Mouse (Mus musculus) adrenal gland, postnatal 10 days (tissue): ENCODE results near the gene Cfb. TPM values are rescaled to one million over a fixed set of nuclear protein-coding genes. Genes with fewer than 3 reads are reported as not detected.

ENCODE experiments used
- DNase-seq: peaks from one replicate; pipeline ENCODE4 v3.0.0; 2021; ENCODE audit warnings: mixed read lengths
- total RNA-seq, 2 experiments: library from RNA; stranded (reverse); gene quantifications; 2 replicates each; pipeline ENCODE4 v1.2.3; 2021

The Cfb gene
- total RNA-seq, 2 experiments from 2014 or later: 158 to 363 TPM

DNA sequence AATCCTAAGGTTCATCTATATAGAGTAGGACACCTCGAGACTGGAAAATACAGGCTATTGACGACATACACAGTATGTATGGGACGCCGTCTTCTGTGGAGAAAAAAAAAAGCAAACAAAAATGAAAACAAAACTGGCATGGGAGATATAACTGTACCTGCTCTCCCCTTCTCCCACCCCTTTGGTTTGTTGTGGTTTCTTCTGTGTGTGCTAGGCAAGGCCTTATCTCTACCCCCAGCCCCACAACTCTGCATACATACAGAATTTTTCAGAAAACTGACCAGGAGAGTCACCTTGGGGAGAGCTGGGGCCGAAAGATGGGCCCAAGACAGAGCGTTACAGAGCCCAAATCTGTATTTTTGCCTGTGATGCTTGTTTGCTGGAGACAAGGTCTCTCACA, 22.4 kb upstream of the Cfb start:
- no peak for DNase-seq

DNA sequence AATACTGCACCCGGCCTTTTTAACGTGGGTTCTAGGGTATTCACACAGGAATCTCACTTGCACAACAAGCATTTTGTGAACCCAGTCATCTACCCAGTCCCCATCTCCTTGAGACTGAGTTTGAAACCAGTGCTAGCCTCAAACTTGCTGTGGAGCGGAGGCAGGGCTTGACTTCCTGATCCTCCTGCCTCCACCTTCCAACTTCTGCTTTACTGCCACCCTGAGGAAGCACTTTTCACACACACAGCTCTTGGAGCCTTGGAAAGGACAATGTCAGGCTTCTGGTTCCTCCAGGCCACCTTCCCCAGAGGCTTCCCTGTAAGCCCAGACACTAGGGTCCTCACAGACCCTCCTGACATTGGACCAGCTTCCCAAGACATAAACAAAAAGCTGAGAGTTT, 21.0 kb upstream of the Cfb start:
- no peak for DNase-seq

DNA sequence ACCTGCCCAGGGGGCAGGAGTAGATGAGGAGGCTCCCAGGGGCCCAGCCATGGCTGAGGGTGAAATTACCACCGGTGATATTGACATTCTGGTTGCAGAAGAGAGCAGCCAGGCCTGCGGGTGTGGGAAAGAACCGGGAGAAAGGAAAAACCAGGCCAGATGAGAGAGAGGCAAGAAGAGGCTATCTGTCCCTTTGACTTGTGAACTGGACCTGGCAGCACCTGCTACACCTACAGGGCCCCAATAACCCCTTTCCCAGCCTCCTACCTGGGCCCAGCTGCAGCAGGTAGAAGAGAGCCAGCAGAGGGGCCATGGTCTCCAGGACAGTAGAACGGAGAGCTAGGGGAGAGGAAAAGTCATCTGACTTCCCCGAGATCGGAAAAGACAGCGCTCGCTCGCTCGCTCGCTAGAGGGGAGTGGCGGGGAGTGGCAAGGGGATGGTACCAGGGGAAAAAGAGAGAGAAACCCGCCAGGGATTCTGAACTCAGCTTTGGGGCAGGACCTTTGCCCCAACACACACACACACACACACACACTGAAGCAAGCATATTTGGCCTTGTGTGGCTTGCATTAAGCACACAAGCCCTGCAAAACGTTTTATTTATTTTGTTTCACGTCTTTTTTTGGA, 19.5 kb upstream of the Cfb start, which contains the start of gene Gm20547:
TSS of gene Gm20547 (minus strand) at position 360 of the 628 bp plus-strand sequence.
- DNase-seq: peak; percentile 49

DNA sequence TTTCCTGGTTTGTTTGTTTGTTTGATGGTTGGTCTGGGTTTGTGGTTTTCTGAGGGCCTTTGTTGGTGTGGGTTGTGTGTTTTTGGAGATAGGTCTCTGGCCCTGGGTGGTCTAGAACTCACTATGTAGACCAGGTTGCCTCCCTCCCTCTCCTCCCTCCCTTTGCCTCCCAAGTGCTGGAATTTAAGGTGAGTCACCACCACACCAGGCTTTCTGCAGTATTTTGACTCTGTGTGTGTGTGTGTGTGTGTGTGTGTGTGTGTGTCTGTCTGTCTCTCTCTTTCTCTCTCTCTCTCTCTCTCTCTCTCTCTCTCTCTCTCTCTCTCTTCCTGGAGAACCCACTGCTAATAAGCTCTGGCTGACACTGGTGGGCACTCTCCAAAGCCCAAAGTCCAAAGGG, 18.8 kb upstream of the Cfb start:
- DNase-seq: no peak

DNA sequence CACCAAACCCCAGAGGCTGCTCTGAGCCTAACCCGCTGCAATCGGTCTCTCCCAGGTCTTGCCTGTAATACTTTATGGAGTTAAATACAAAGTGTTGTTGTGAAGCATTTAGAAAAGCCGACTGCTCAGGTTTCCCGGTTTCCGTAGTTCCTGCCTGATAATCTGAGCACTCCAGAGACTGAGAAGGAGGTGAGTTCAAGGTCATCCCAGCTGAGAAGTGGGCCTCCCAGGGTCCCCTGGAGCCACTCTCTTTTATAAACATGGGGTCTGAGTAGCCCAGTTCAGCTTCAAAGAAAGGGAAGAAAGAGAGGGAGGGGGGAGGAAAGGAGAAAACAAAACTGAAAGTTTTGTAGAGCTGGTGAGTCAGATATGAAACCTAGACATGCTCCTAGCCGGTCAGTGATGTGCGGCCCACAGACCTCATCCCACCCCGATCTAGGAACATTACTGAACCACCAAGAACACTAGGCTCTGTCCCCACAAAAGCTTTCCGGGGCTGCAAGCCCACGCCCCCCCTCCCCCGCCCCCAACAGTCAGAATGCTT, 17.1 kb upstream of the Cfb start, which contains the start of gene Zbtb12:
TSS of gene Zbtb12 (plus strand) at position 148 of the 544 bp plus-strand sequence.
- no peak for DNase-seq

DNA sequence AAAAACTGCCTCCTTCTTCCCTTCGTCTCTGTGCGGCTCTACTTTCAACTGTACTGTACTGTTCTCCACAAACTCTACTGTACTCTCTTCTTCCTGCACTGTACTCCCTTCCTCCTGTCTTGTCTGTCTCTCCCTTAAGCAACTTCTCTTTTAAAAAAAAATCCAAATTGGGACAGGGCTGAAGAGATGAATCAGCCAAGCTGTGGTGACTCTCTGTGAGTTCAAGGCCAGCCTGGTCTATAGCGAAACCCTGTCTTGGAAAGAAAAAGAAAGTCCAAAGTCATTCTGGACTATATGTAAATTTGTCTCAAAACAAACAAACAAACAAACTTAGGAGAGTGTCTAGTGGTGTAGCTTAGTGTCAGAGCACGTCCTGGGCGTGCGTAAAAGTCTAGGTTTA, 12.0 kb upstream of the Cfb start:
- DNase-seq: no peak

DNA sequence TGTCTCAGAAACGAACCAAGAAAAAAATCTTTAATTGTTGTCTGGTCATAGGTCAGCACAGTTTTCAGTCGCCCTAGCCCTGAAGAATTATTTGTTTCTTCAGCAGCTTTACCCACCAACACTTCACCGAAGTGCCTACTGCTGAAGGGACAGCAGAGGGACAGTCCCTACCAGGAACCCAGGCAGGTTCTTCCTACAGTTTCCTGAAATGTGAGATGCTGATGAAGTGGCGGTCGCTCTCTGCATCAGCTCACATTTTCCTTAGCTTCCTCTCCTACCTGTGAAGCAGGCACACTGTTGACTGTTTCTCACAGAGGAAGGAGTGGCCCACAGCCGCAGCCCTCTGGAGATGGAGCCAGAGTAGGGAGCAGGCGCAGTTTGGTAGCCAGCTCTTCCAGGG, 3.7 kb upstream of the Cfb start:
- DNase-seq: no peak

DNA sequence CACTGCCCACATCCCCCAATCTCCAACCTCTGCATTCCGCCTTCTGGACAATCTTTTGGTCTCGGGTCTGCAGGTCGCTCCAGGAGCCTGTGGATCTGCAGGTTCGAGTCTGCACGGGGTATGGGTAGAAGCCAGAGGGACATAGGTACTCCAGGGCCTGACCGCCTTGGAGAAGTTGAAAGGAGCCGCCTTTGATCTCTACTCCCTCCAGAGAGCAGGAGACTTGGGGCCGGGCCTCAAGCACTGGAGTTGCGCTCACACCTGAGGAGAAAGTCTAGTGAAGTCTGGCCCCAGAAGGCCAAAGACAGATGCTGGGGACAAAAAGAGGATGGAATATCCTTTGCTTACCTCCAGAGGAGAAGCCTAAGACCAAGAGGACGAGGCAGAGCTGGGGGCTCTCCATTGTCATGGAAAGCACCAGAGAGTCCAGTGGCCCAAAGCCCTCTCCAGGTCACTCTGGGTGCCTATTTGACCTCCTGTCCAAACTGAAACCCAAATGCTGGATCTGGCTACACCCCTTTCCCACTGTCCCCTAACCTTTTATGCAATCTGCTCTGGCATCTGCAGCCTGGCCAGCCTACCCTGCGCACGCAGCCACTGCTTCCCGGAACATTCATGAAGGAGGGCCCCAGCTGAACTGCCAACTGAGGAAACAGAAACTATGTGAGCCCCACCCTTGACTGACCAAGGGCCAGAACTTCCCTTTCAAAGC, 458 bp downstream of the Cfb start:
- DNase-seq: no peak

DNA sequence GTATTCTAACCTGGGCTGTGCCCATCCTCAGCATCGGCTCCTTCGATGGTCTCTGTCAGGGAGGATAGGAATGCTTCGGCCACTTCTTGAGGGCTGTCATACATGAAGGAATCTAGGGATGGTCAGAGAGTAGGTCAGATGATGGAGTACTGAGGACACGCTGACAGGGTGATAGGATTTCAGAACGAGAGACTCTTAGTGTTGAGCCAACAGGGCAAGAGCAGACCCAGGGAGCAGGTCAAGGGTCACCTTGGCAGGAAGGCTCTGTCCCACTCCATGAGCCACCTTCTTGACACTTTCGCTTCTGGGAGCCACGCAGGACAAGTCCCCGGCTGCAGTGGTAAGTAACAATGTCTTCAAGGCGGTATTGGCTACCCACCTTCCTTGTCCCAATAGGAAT, 1.8 kb downstream of the Cfb start:
- no peak for DNase-seq

DNA sequence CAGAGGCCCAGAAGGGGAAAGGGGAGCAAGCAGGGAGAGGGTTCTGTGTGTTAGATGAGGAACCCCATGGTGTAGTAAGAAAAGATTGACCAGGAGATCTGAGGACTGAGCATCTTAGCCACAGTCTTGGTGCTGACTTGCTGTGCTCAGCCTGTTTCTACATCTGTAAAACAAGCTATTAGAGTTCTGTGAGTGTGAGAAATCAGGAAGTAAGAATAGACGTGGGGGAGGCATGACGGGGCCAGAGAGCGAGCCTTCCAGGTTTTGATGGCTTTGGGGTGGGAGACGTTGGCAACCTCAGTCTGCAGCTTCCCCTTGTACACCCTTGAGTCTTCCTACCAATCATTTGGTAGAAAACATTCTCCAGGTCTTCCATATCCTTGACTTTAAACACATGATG, 3.6 kb downstream of the Cfb start:
- no peak for DNase-seq

DNA sequence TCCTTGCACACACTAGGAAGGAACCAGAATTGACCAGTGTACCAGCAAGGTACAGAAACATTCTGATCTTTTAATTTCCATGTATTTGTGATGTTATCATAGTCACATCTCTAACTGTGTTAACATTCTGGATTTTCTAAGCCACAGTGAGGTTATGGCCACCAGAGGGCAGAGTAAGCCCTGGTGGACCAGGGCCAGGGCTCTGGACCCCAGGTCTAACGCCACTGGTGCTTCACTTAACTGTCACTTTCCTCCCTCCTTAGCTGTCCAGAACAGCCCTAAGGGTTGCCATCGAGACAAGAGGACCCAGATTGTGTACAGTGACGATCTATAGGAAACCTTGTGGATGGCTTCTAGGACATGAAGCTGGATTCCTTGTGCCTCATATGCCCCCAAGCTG, 6.5 kb downstream of the Cfb start:
- peak; percentile 75 for DNase-seq

DNA sequence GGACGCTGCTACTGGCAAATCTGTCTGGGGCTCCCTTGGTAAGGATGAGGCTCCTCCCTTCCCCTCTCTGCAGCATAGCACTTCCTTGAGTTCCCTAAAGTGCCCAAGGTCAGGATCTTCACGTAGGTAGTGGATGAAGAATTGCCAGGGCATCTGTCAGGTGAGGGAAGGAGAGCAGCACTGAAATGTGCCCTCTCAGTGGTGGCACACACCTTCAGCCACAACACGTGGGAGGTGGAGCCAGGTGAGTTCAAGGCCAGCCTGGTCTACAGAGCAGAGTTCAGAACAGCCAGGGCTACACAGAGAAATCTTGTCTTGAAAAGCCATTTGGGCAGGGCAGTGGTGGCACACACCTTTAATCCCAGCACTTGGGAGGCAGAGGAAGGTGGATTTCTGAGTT, 7.6 kb downstream of the Cfb start:
- DNase-seq: no peak

DNA sequence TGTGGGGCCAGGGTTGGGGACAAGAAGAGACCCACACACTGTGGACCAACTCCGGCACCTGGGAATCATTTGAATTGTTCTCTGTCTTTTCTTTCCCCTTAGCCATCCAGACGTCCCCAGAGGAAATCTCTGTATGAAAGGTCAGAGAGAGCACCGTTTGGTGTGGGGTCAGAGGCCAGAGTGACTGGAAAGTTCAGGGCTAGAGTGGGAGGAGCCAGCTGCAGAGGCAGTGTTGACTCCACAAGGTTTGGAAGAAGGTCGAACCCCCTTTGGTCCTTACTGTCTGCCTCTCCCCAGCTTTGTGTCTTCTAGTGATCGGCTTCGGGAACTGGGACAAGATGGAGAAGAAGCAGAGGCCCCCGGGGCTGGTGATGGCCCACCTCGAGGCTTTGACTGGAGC, 8.8 kb downstream of the Cfb start:
- no peak for DNase-seq

DNA sequence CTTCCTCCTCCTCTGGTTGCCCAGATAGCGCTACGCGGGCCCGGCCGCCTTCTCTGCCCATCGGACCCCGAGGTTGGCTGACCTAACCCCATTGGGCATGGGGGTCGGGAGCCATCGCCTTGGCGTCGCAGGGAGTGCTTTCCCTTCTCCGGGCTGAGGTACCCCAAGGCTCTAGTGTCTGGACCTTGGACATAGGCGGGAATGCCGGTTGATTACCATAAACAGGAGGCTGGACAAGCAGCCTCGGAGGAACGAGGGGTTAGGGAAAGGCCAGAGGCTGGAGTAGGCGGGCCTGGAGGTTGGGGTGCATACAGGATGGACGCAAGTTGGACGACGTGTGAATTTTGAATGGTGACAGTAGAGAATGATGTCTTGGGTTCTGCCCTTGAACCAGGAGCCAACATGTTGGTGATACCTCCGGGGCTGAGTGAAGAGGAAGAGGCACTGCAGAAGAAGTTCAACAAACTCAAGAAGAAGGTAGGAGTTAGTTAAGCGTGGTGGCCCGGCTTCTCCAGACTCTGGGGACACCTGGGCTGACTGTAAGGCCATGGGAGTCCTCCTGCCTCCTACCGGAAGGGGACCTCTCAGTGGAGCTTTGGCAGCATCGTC, 11.7 kb downstream of the Cfb start:
- DNase-seq: no peak

DNA sequence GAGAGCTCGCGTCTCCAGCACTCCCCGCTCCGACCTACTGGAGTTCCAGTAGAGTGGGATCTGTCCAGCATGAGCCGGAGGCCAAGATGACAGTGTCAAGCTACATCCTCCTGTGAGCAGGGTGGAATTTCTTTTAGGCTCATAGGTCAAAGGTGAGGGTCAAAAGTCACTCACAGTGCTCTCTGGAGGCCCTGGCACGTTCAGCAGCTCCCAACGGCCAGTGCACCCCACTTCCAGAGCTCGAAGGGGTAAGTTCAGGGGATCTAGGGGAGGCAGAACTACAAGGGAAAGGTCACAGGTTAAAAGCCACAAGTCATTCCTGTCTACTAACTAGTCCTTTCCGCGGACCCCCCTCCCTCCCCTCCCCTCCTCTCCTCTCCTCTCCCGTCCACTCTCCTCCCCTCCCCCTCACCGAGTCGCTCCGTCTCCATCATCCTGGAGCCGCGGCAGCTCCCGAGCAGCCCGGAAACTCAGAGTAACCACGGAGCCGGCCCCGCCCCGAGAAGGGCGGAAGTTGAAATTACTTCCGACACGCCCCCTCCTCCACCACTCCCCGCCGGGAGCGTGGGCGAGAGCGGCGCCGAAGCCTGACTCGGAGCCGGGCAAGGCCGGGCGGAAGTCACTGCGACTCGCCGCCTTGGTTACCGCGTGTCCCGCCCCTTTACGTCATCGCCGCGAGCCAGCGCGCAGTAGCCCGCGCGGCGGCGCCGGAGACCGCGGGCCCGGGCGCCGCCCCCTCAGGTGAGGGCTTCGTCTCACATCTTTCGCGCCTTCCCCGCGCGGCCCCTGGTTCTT, 12.4 kb downstream of the Cfb start, which contains the start of the genes Skiv2l and Nelfe:
TSS of gene Skiv2l (minus strand) at position 489 of the 795 bp plus-strand sequence.
TSS of gene Nelfe (plus strand) at position 670 of the 795 bp plus-strand sequence.
- DNase-seq: peak; percentile 99

DNA sequence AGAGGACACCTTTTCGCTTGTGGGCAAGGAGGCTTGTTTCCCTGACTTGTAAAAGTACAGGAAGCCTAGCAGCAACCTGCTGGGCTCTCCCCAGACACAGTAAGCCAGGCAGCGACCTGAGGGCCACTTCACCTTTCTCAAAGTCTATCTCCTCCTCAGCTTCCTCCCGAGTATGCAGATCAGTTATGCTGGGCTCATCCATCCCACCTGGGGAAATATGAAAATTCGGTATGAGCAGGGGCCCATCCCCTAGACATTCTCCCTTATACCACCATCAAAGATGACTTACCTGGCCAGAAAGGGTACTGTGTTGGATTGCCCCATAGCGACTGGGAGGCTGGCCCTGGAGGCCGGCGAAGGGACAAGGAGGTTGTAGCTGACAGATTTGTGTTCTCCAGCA, 14.7 kb downstream of the Cfb start:
- DNase-seq: no peak

DNA sequence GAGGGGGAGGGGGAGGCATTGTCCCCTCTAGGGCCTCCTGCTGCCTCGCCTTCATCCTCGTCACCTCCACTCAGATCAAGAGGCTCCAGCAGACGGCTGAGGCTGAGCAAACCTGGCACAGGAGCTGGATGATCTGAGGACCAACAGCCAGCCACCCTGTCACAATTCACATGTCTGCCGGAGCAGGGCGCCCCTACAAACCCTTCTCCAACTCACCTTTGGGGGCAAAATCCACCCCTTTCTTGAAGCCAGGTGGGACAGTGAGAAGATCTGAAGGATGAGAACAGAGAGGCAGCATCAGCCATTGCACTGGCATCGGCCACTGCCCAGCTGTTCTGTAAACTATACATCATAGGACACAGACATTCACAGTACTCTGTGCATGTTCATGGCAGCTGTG, 15.1 kb downstream of the Cfb start:
- no peak for DNase-seq

DNA sequence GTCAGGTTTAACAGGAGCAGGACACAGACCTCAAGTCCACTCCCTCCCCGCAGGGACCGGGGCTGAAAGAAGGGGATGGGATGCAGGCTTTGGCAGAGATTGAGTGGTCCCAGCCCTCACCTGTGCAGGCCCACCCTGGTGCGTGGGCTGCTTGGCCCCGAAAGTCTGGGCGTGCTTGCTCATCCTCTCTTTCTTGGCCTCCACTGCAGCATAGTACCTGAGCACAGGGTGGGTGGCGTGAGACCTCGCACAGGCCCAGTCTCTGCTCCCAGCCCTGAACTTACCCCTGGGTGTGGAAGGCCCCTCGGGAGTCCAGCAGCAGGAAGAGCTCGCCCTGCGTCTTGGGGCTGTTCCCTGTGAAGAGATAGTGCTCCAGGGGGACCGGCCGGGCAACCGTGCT, 17.4 kb downstream of the Cfb start:
- no peak for DNase-seq

DNA sequence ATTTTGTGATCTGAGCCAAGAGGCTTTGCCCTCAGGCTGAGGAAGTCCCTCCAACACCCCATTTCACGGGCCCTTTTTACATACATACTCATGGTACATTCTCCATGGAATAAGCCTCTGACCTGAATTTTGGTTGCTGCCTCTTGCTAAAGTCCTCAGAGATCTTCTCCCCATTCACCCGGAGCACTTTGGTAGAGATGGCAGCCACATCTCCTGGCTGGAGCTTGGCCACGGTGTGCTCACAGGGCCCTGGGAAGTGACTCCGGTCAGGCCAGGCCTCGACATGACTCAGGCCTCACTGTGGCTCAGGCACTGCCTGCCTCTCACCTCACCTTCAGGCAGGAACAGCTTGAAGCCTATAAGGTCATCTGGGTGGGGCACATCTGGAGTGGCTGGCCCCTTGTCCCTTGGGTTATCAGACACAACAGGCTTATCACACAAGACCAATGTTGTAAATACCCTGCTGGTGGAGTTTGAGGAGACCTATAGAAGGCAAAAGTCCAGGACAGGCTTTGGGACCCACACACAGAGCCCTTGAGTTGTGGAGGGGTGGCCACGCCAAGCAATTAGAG, 21.5 kb downstream of the Cfb start:
- DNase-seq: peak; percentile 28

DNA sequence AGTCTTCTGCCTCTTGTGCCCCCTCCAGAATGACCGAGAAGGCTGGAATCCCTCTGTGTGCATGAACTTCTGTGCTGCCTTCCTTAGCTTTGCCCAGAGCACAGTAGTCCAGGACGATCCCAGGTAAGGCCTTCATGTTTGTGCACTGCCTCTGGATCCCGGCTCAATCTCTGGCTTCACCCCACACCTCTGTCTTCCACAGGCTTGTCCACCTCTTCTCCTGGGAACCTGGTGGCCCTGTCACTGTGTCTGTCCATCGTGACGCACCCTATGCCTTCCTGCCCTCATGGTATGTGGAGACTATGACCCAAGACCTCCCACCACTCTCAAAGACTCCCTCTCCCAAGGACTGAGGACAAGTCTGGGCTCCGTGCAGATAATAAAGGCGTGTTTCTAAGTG, 23.5 kb downstream of the Cfb start:
- no peak for DNase-seq

DNA sequence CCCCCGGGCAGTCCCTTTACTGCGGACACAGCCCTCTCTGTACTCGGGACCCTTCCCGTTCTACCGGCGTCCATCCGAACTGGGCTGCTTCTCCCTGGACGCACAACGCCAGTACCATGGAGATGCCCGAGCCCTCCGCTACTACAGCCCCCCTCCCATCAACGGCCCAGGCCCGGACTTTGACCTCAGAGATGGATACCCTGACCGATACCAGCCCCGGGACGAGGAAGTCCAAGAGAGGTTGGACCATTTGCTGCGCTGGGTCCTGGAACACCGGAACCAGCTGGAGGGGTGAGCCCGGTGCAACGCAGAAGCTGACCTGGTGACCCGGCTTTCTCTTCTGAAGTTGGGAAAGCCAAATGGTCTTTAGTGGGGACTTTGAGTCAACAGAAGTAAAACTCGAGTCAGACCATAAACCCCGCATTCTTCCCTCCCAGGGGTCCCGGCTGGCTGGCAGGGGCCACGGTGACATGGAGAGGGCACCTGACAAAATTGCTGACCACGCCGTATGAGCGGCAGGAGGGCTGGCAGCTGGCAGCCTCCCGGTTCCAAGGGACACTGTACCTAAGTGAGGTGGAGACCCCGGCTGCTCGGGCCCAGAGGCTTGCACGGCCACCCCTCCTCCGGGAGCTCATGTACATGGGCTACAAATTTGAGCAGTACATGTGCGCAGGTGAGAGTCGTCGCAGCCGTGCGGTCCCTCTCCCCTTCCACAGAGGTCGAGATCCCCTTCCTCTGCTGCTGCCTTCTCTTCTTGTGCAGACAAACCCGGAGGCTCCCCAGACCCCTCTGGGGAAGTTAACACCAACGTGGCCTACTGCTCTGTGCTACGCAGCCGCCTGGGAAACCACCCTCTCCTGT, 24.6 kb downstream of the Cfb start:
- DNase-seq: peak; percentile 25
